In the genomic region with DNA sequence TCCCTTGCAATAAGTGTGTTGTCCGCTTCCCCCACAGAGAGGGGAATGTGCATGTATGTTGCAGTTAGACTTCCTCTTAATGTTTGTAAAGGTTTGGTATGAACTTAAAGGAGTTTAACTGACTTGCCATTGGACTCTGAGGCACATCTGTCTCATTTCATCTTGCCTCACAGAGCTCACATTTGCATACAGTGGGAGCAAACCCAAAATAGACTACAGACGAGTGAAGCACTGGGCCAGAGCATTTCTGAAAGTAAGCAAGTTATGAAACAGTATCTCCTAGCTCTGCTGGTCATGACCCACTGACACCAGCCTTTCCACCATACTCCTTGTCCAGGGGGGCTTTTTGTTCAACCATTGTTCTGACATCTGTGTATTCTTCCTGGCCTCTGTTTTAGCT, we compare ENCODE assay signal across 27 mouse cellular contexts.
DNase-seq lines count a peak whose midpoint lies in the region; ATAC-seq and TF ChIP-seq lines count a peak whose summit lies in the region.
"Had no signal": no experiment of that assay in that cellular context is flagged by ENCODE, and none has a peak within 500 bp of the region (broad histone marks: within the 10 kb centered on the region; RNA-seq: fewer than 3 reads in every experiment).

No protein-coding gene starts in this region.

- intact Hi-C loops in heart, postnatal 25 days (cut with DNase I), result no loop called here

- H3K27ac ChIP-seq in intestine, embryonic 16.5 days (ENCODE audit: low read length), result peak overlapping the region; percentile 55
- H3K27ac ChIP-seq in intestine, postnatal 0 days (ENCODE audit: low read depth, low read length), result no peak overlapping the region
- H3K27ac ChIP-seq: embryonic facial prominence, embryonic 10.5 days; embryonic facial prominence, embryonic 15.5 days; forebrain, embryonic 12.5 days; gastrocnemius, adult 2 months; heart, adult 2 months; hindbrain, embryonic 10.5 days; hindbrain, embryonic 15.5 days; limb, embryonic 13.5 days; lung, embryonic 15.5 days; neural tube, embryonic 15.5 days had no signal

- no peak overlapping the region for H3K4me3 ChIP-seq in intestine, embryonic 16.5 days (ENCODE audit: low read length)
- H3K4me3 ChIP-seq in intestine, postnatal 0 days (ENCODE audit: low read depth, low read length), result no peak overlapping the region
- H3K4me3 ChIP-seq: embryonic facial prominence, embryonic 10.5 days; embryonic facial prominence, embryonic 15.5 days; forebrain, embryonic 12.5 days; gastrocnemius, adult 2 months; heart, adult 2 months; hindbrain, embryonic 10.5 days; hindbrain, embryonic 15.5 days; limb, embryonic 13.5 days; lung, embryonic 15.5 days; neural tube, embryonic 15.5 days had no signal

- H3K4me1 ChIP-seq in intestine, embryonic 16.5 days (ENCODE audit: control insufficient read depth, insufficient read depth, low read length), result no peaks in the 10 kb centered on the region
- H3K4me1 ChIP-seq in intestine, postnatal 0 days (replicated peaks; ENCODE audit: control insufficient read depth, insufficient read depth, low read length), result no peaks in the 10 kb centered on the region
- H3K4me1 ChIP-seq: embryonic facial prominence, embryonic 10.5 days; embryonic facial prominence, embryonic 15.5 days; forebrain, embryonic 12.5 days; hindbrain, embryonic 10.5 days; hindbrain, embryonic 15.5 days; limb, embryonic 13.5 days; neural tube, embryonic 15.5 days had no signal

- no peak for TF ChIP-seq CTCF in intestine, postnatal 0 days (IDR thresholded peaks at IDR 0.05; ENCODE audit: low read depth)

- no peaks in the 10 kb centered on the region for H3K36me3 ChIP-seq in intestine, embryonic 16.5 days (ENCODE audit: control insufficient read depth, insufficient read depth, low read length)
- no peaks in the 10 kb centered on the region for H3K36me3 ChIP-seq in intestine, postnatal 0 days (ENCODE audit: control insufficient read depth, insufficient read depth)
- H3K36me3 ChIP-seq: embryonic facial prominence, embryonic 10.5 days; embryonic facial prominence, embryonic 15.5 days; forebrain, embryonic 12.5 days; hindbrain, embryonic 10.5 days; hindbrain, embryonic 15.5 days; limb, embryonic 13.5 days; lung, embryonic 15.5 days; neural tube, embryonic 15.5 days had no signal

- peak; percentile 82 for DNase-seq in heart, adult 11 months
- no peak for DNase-seq in heart, postnatal 25 days (ENCODE audit: low spot score)
- DNase-seq in right cerebral cortex, adult 18-20 months, result peak; percentile 13
- DNase-seq in right cerebral cortex, postnatal 25 days, result no peak
- DNase-seq in adrenal gland, postnatal 10 days, result no peak
- DNase-seq: adrenal gland, adult 2 months; cerebellum, adult 8-10 months; forebrain, postnatal 0 days; gastrocnemius, adult 2 months; gastrocnemius, postnatal 36 days; heart, adult 2 months; kidney, adult 9 months; midbrain, embryonic 14.5 days; spleen, adult 18-20 months; thymus, postnatal 4 days had no signal

- 42% methylated on average over 2 of the region's 2 CpGs for WGBS in intestine, embryonic 16.5 days
- WGBS in intestine, postnatal 0 days, result 52% methylated on average over 2 of the region's 2 CpGs

- no peak overlapping the region for H3K9ac ChIP-seq in intestine, embryonic 16.5 days (ENCODE audit: low read depth, low read length)
- no peak overlapping the region for H3K9ac ChIP-seq in intestine, postnatal 0 days (ENCODE audit: low read depth, low read length)
- H3K9ac ChIP-seq: embryonic facial prominence, embryonic 15.5 days; forebrain, embryonic 12.5 days; forebrain, postnatal 0 days; hindbrain, embryonic 15.5 days; limb, embryonic 13.5 days; lung, embryonic 15.5 days; neural tube, embryonic 15.5 days had no signal

- H3K27me3 ChIP-seq in intestine, embryonic 16.5 days (replicated peaks; ENCODE audit: control insufficient read depth, insufficient read depth, low read length), result no peaks in the 10 kb centered on the region
- H3K27me3 ChIP-seq in intestine, postnatal 0 days (replicated peaks; ENCODE audit: control insufficient read depth, insufficient read depth, low read length), result no peaks in the 10 kb centered on the region
- H3K27me3 ChIP-seq: embryonic facial prominence, embryonic 15.5 days; forebrain, embryonic 12.5 days; hindbrain, embryonic 15.5 days; limb, embryonic 13.5 days; lung, embryonic 15.5 days; neural tube, embryonic 15.5 days had no signal

- no peaks in the 10 kb centered on the region for H3K9me3 ChIP-seq in intestine, embryonic 16.5 days (ENCODE audit: control insufficient read depth, low read length)
- no peaks in the 10 kb centered on the region for H3K9me3 ChIP-seq in intestine, postnatal 0 days (ENCODE audit: control insufficient read depth)
- H3K9me3 ChIP-seq: embryonic facial prominence, embryonic 15.5 days; forebrain, embryonic 12.5 days; hindbrain, embryonic 10.5 days; hindbrain, embryonic 15.5 days; limb, embryonic 13.5 days; lung, embryonic 15.5 days; neural tube, embryonic 15.5 days had no signal

- no peak for ATAC-seq in intestine, embryonic 16.5 days
- ATAC-seq in intestine, postnatal 0 days, result no peak
- ATAC-seq: forebrain, postnatal 0 days; inflammation-experienced regulatory T-cells, adult 6 months had no signal

- H3K4me2 ChIP-seq in intestine, embryonic 16.5 days (ENCODE audit: low read depth, low read length), result no peak overlapping the region
- H3K4me2 ChIP-seq in intestine, postnatal 0 days (replicated peaks; ENCODE audit: low read depth), result no peak overlapping the region
- H3K4me2 ChIP-seq: embryonic facial prominence, embryonic 15.5 days; forebrain, embryonic 12.5 days; hindbrain, embryonic 15.5 days; limb, embryonic 13.5 days; liver, embryonic 11.5 days; lung, embryonic 15.5 days; neural tube, embryonic 15.5 days had no signal

Comparison
In these comparisons a context has a peak if more than half of its experiments do, and no peak if none do; other contexts are left out.
1. DNase-seq: peak in heart, adult 11 months (single experiment) and right cerebral cortex, adult 18-20 months (single experiment); none in heart, postnatal 25 days (single experiment), right cerebral cortex, postnatal 25 days (single experiment) and adrenal gland, postnatal 10 days (single experiment).